Mouse (Mus musculus): ENCODE results near the gene Mindy2. TPM values are rescaled to one million over a fixed set of nuclear protein-coding genes. Genes with fewer than 3 reads are reported as not detected.

Mindy2 gene
- total and polyA plus RNA-seq, 3 experiments = 6.3 to 6.8 TPM; not detected in 1

DNA sequence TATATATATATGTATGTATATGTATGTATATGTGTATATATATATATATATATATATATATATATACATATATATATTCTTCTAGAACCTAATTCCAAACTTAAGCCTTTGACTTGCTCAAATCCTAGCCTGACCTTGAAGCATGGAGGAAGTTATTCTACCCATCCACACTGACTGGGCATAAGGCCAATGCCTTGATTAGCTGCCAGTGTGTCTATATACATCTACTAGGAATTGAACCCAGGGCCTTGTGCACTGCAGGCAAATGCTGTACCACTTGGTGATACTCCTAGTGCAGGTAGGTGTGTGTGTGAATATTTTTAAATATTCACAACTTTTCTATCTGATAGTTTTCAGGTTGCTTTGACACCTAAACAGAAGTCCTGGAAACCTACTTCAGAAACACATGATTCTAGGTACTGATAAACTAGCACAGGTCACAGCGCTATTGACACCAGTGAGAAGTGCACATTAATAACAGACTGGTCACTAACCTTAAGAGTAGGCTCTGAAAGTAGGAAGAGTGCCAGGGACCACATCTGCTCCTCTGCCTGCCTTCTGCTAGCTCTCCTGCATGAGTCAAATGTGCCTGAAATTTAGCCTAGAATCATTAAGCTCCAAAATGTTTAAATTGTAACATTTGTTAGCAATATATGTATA, 54.7 kb downstream of the Mindy2 start:
- Histone ChIP-seq H3K4me1 (ENCODE audit: control insufficient read depth in 1 of 2, insufficient read depth in 2 of 2, low read length in 2 of 2) (no peaks in the 10 kb centered on the region), H3K9me3 (replicated peaks; ENCODE audit: insufficient read depth, low read length) (no peaks in the 10 kb centered on the region), H3K27ac (ENCODE audit: control insufficient read depth, low read depth, low read length) (no peak overlapping the region), H3K27me3 (ENCODE audit: control insufficient read depth in 1 of 2, insufficient read depth in 2 of 2, low read length in 2 of 2) (no peaks in the 10 kb centered on the region), H3K4me3 (ENCODE audit: control insufficient read depth in 1 of 2, insufficient read depth in 1 of 2, low read depth in 2 of 2, low read length in 2 of 2) (no peak overlapping the region), H3K36me3 (ENCODE audit: control insufficient read depth in 1 of 2, insufficient read depth in 2 of 2, low read length in 2 of 2) (peaks cover 0 to 2% of the 10 kb centered on the region in 2 experiments; a peak in 3 of 4 replicates), H3K9ac (ENCODE audit: control insufficient read depth, low read depth, low read length, poor library complexity, severe bottlenecking) (no peak overlapping the region), H3K79me2 (ENCODE audit: control insufficient read depth, insufficient read depth, low read length, poor library complexity) (no peaks in the 10 kb centered on the region)
- TF ChIP-seq TAL1 (IDR thresholded peaks at IDR 0.05; ENCODE audit: low read length) = no peak
- no peak for TF ChIP-seq ZNF384 (IDR thresholded peaks at IDR 0.05; ENCODE audit: low read depth, low read length)
- TF ChIP-seq USF1 (IDR thresholded peaks at IDR 0.05; ENCODE audit: low read depth, low read length) = no peak
- 0 out of 2 replicates have a peak, but pooled peaks have one; percentile 4 for TF ChIP-seq SMC3 (IDR thresholded peaks at IDR 0.05; ENCODE audit: low read depth, low read length)
- DNase-seq (ENCODE audit: low read depth, low spot score) = peak; percentile 61

DNA sequence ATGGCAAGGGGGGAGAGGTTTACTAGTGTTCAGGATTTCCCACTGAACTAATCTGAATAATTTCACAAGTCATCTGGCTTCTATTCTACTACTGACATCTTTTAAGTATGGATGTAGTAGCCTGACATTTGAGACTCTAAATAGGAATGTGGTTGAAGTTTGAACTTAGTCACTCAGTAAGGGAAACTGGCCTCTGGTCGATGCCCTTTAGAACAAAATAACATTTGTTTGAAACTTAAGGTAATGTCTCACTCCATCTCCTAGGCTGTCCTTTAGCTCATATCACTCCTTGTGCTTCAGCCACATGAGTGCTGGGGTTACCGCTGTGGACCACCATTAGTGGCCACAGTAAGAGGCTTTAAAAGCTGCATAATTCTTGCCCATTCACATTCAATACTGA, 58.7 kb downstream of the Mindy2 start:
- no peaks in the 10 kb centered on the region for H3K79me2 ChIP-seq (ENCODE audit: control insufficient read depth, insufficient read depth, low read length, poor library complexity)
- DNase-seq (ENCODE audit: low read depth, low spot score) = no peak
- TF ChIP-seq TCF12 (IDR thresholded peaks at IDR 0.05; ENCODE audit: low read depth, low read length) (no peak), MAFK (IDR thresholded peaks at IDR 0.05; ENCODE audit: borderline replicate concordance, low read depth, low read length) (no peak), RAD21 (IDR thresholded peaks at IDR 0.05; ENCODE audit: low read depth, low read length) (no peak), USF2 (IDR thresholded peaks at IDR 0.05; ENCODE audit: borderline replicate concordance in 1 of 2, insufficient read depth in 1 of 2, low read depth in 1 of 2, low read length in 2 of 2) (no peak), MAZ (IDR thresholded peaks at IDR 0.05; ENCODE audit: low read depth, low read length) (no peak), MEF2A (IDR thresholded peaks at IDR 0.05; ENCODE audit: extremely low read depth, insufficient replicate concordance, low read depth, low read length, poor library complexity, severe bottlenecking) (no peak), NELFE (IDR thresholded peaks at IDR 0.05; ENCODE audit: low read depth, low read length) (no peak), SIN3A (IDR thresholded peaks at IDR 0.05; ENCODE audit: low read length) (no peak), JUND (IDR thresholded peaks at IDR 0.05; ENCODE audit: low read depth, low read length) (no peak), POLR2AphosphoS5 (IDR thresholded peaks at IDR 0.05; ENCODE audit: borderline replicate concordance, low read depth, low read length) (no peak), ZMIZ1 (IDR thresholded peaks at IDR 0.05; ENCODE audit: low read depth, low read length) (no peak), MYC (IDR thresholded peaks at IDR 0.05; ENCODE audit: low read depth, low read length) (no peak), KAT2A (conservative IDR thresholded peaks at IDR 0.05; ENCODE audit: low read depth, low read length) (no peak), EP300 (IDR thresholded peaks at IDR 0.05; ENCODE audit: low read depth in 1 of 2, low read length in 2 of 2) (no peak), RCOR1 (IDR thresholded peaks at IDR 0.05; ENCODE audit: low read depth, low read length) (no peak), SMC3 (IDR thresholded peaks at IDR 0.05; ENCODE audit: low read depth, low read length) (no peak), CHD2 (IDR thresholded peaks at IDR 0.05; ENCODE audit: low read length) (no peak), ZC3H11A (IDR thresholded peaks at IDR 0.05; ENCODE audit: low read depth, low read length) (no peak), POLR2A (IDR thresholded peaks at IDR 0.05; ENCODE audit: control insufficient read depth in 1 of 2, insufficient read depth in 1 of 2, low read depth in 1 of 2, low read length in 2 of 2, poor library complexity in 1 of 2) (no peak)
- H3K4me1 ChIP-seq (ENCODE audit: control insufficient read depth in 1 of 2, insufficient read depth in 2 of 2, low read length in 2 of 2) = no peaks in the 10 kb centered on the region
- H3K9ac ChIP-seq (ENCODE audit: control insufficient read depth, low read depth, low read length, poor library complexity, severe bottlenecking) = no peak overlapping the region
- no peaks in the 10 kb centered on the region for H3K27me3 ChIP-seq (ENCODE audit: control insufficient read depth in 1 of 2, insufficient read depth in 2 of 2, low read length in 2 of 2)
- no peaks in the 10 kb centered on the region for H3K9me3 ChIP-seq (replicated peaks; ENCODE audit: insufficient read depth, low read length)
- H3K27ac ChIP-seq (ENCODE audit: control insufficient read depth, low read depth, low read length) = no peak overlapping the region
- H3K4me3 ChIP-seq (ENCODE audit: control insufficient read depth in 1 of 2, insufficient read depth in 1 of 2, low read depth in 2 of 2, low read length in 2 of 2) = no peak overlapping the region
- H3K36me3 ChIP-seq (ENCODE audit: control insufficient read depth in 1 of 2, insufficient read depth in 2 of 2, low read length in 2 of 2) = peaks cover 0 to 5% of the 10 kb centered on the region in 2 experiments; a peak in 2 of 4 replicates

Data from MEL (cell line).